Mouse (Mus musculus): Measurements from ENCODE around the gene Oasl2. TPM values are rescaled to one million over a fixed set of nuclear protein-coding genes. Genes with fewer than 3 reads are reported as not detected.
"Not testable (repeated sequence)": the region's sequence is repeated elsewhere in the genome, so short reads cannot be mapped to it uniquely, and the experiment has no call there.

Gene Oasl2
- 10 to 100 TPM in 1 of 2 experiments, 1 to 10 TPM in 1; 9.9 to 12.2 TPM for total RNA-seq (2021)
- long read RNA-seq, experiment 1, partial matches to known transcripts, result 0 of 4 reads
- long read RNA-seq, experiment 1, other reads (novel, unspliced or antisense), result 2 of 4 reads
- long read RNA-seq, experiment 2, transcript Oasl2-201 (6 exons, 3,123 nt), result major isoform, 6 of 12 reads
- long read RNA-seq, experiment 2, partial matches to known transcripts, result 0 of 12 reads
- long read RNA-seq, experiment 2, other reads (novel, unspliced or antisense), result 3 of 12 reads

DNA sequence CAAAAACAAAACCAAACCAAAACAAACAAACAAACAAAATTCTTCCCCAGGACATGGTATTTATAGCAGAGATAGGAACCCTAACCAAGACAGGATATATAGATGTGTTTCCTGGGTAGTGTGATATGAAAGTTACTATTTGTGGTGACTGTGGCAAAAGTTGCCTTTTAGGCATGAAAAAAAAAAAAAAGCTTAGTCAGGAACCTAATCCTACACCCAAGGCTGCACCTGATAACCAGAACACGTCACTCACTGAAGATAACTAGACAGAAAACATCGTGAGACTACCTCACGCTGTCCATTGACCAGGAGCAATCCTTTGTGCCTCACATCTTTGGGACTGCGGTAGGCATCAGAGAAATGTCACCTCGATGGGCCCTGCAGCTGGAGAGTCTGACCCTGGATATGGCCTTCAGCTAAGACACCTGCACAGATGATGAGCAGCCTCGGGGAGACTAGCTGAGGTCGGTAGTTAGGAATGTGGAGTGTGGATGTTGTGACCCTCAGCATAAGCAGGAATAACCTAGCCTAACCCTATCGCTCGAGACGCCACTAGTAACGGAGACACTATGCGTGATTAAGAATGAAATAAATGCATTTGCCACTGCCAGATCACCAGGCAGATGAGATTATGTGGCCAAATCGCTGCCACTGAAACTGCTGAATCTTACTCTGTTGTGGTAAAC, at the start of gene Oasl2:
Gene Oasl2, plus strand, starts transcription at position 249 of the 686 bp plus-strand sequence.
- DNase-seq (ENCODE audit: low spot score in 2 of 2), result no peak

DNA sequence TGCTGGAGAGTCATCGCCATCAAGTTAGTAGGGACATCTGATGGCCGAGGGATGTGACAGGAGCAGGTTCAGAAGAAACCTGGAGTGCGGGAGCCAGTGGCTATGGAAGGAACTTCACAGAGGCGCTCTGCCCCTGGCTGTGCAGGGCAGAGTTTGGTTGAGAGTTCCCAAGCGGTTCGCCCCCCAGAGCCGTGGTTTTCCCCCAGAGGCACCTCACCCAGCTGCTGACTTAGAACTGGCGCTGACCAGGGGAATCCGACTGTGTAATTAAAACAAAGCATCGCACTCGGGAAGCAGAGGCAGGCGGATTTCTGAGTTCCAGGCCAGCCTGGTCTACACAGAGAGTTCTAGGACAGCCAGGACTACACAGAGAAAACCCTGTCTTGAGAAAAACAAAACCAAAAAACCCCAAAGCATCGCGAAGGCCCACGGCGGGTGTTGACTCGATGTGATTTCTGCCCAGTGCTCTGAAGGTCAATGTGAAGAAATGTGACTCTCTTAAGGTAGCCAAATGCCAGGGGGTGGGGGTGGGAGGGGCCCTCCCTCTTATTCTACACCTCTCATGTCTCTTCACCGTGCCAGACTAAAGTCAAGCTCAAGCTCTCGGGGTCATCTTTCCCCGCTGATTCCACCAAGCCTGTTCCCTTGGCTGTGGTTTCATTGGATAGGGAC, 45.0 kb upstream of the Oasl2 start:
- no peak for DNase-seq (ENCODE audit: low spot score in 2 of 2)

DNA sequence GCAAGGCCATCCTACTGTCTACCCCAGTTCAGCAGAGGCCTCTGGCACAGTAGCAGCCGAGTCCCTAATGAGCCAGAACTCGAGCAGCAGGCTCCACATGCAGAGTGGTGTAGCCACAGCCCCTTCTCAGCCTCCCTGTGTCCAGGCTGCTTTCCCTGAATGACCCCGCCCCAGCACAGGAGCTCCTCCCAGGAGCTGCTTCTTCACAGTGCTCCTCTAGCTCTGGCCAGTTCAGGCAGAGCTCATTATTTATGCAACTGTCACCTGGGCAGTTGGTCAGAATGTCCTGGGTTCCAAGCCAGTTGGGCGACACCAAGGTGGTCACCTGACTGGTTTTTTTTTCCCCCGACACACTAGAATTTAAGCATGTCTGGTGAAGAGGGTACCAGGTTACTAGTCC, 43.4 kb upstream of the Oasl2 start, which contains the start of gene 4930519G04Rik:
Gene 4930519G04Rik, plus strand, starts transcription at position 301 of the 400 bp plus-strand sequence.
- not testable (repeated sequence) for DNase-seq (ENCODE audit: low spot score in 2 of 2)

DNA sequence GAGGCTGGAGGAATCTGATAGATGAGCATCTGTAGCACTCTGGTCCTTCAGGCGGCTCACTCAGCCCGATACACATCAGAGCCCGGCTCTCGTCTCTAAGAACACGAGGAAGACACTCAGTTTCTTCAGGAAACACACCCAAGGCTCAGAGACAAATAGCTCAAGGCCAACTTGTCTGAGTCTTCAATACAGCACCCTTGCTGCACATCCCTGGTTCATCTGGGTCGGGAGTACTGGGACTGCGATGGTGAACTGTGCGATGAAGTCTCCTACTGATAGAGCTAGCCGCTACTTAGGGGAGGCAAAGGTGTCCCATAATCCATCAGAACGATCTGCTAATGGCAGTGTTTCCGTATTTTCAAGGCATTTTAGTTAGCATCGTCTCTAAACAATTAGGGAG, 38.2 kb upstream of the Oasl2 start, which contains the start of gene Gm9936:
Gene Gm9936, minus strand, starts transcription at position 101 of the 400 bp plus-strand sequence.
- DNase-seq (ENCODE audit: low spot score in 2 of 2), result no peak

DNA sequence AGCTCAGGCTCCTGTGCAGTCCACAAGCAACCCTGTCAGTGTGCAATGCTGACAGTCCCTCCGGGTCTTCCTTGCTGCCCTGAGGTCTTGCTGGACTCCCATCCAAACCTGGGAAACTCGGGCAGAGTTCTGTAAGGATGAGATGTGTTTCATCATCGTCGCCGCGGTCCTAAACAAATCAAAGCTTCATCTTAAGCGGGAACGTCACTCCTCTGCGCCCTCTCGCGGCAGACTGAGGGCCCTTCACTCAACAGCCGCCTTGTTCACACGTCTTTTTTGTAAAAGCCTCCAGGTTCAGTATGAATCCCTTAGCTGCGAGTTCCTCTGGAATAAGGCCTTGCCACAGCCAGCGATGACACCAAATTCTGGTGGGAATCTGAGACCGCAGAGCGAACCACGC, 37.5 kb upstream of the Oasl2 start:
- DNase-seq (ENCODE audit: low spot score in 2 of 2), result peak; percentile 21 to 54

DNA sequence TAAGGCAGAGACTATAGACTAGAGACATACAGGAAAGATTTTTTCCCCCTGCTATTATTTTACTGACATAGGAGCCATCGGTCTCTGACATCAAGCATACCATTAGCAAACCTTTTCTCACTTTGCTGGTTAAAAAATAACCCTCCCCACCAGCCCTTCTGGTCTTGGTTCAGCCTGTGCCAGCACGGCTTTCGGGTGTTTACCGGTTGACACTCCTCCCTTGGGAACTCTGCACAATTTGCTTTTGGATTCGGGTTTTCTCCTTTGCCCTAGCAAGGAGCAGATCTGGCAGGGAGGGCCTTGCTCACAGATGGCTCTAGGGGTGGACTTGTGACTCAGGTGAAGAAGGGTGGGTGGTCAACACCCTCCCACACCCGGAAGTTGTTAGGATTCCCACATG, 35.0 kb upstream of the Oasl2 start:
- DNase-seq (ENCODE audit: low spot score in 2 of 2), result no peak

DNA sequence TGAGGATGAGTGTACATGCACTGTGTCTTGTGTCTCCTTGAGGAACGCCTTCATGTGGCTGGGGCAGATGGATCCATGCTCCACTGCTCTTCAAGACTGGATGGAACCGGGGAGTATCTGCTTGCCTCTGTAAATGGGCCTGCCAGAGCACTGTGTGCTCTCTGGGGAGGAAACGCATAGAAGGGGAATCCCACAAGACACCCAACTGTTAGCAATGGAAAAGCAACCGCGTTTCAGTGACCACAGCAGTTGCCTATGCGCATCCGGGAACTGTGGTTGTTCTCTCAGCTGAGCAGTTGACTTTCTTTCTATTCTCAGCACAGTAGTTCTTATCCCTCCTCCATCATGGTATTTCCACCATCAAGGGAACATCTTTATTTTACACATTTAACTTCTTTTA, 31.9 kb upstream of the Oasl2 start:
- DNase-seq (ENCODE audit: low spot score in 2 of 2), result no peak

DNA sequence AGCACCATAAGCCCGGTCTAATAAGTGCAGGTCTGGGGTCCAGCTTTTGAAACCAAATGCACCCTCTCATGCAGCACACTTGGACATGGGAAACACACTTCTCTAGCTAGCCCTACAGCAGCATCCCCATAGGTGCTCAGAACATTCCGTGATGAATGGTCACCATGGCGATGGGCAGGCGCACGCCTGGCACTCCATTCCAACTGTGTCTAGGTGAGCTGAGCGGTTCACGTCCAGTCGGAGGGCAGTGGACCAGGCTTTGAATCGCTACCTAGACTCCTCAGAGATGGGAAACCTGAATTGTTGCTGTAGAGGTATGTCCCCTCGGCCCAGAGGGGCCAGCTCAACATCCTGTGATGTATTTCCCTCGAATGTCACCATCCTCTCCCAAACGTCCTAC, 31.5 kb upstream of the Oasl2 start:
- DNase-seq (ENCODE audit: low spot score in 2 of 2), result no peak

DNA sequence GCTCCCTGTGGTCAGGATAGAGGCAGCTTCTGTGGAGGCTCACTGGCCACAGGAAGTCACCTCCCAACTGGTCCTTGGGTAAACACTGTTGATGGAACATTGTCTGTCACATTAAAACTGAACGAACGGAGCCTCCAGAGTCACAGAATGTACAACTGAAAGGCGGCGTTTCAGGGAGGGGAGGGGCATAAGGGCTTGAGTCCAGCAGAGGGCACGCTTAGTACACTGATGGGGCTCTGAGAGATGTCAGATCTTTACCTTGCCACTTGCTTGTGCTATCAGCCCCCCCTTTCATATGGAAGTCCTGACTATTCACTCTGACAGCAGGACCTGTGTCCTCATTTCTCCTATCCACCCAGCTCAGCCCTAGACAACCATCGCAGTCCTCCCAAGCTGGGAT, 20.9 kb upstream of the Oasl2 start:
- DNase-seq (ENCODE audit: low spot score in 2 of 2), result no peak

DNA sequence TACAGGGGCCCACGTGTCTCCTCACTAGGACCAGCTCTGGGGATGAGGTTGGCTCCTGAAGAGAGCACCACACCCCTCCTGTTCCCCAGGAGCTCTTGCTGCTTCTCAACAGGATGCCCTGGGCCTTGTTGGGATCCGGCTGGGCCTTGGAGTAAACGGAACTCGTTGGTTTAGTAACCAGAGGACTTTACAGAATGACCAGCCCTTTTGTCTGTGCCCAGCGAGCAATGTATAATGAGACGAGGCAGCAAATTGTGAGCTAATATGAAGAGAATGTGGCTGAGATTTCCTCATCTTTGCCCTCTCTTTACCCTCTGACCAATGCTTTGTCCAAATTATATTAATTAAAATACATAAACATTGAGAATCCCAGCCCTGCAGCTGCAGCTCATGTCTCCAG, 20.4 kb upstream of the Oasl2 start:
- no peak for DNase-seq (ENCODE audit: low spot score in 2 of 2)

DNA sequence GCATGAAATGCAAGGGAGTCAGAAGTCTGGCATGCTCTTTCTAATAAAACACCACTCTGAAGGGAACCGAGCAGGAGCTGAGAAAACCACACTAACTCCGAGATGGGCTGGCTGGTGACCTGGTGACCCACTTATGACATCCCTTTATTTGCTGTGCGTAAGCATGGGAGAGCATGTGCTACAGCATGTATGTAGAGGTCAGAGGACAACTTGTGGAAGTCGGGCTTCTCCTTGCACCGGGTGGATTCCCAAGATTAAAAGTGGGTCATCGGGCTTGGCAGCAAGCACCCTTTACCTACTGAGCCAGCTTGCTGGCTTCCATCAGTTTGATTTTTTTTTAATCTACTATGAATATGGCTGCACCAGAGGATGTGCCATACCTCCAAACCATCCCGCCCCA, 19.2 kb upstream of the Oasl2 start:
- DNase-seq (ENCODE audit: low spot score in 2 of 2), result no peak

DNA sequence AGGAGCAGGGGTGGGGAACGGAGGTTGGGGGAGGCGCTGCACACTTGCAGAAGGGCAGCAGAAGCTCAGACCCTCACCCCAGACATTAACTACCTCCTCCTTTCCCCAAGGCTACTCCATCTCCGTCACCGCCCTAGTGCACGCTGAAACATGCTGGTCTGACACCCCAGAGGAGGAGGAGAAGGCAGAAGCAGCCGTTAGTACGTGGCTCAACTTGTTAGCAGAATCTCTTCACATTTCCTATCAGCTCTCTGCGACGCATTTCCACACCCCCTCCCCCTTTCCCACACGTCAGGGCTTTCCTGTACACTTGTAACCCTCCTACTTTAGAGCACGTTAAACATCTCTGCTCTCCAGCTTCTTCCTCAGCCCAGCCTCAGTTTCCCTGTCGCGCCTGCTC, 17.3 kb upstream of the Oasl2 start:
- no peak for DNase-seq (ENCODE audit: low spot score in 2 of 2)

DNA sequence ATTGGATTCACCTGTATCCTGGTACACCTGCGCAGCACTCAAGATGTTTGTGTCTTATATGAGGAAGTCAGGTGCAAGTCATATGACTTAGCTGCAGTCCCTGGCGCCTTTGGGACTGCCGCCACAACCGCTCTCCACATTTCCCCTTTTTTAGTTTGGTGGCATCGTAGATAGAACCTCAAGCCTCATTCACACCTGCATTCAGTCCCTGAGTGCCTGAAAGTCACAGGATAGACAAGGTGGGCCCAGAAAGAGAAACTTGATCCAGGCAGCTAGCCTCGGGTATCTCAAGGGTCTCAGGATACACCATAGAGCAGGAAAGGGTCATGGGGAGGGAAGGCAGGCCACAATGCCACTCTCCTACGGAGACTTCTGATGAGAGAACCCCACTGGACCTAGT, 14.4 kb upstream of the Oasl2 start:
- not testable (repeated sequence) for DNase-seq (ENCODE audit: low spot score in 2 of 2)

DNA sequence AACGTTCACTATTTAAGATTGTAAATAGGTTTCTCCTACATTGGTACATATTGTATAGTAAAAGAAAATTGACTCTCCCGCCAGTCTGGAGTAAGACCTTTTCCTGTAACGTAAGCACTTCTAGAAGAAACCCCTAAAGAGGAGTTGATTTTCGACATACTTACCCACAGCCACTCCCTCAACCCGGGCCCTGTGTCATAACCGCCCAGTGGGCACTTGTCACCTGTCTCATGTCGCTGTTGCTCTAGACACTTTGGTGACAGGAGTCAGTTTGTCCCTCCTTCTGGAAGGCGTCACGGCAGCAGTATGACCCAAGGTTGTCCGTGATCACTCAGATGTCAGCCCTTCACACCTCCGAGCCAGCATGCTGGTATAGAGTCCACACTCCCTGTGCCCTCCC, 13.7 kb upstream of the Oasl2 start:
- no peak for DNase-seq (ENCODE audit: low spot score in 2 of 2)

DNA sequence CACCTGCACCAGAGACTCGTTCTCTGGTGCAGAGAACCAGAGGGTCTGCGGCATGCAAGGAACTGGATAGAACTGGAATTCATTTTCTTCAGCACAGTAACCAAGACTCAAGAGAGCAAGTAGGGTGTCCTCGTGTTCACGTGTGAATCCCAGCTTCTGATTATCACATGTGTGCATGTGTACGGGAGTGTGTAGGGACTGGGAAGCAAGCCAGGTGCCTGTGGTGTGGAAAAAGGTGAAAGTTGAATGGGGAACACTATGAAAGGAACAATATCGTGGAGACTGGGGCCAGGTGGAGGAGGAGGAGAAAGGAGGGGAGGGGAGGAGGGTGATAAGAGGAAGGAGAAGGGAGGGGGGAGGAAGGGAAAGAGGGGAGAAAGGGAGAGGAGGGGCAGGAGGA, 9.9 kb upstream of the Oasl2 start:
- DNase-seq (ENCODE audit: low spot score in 2 of 2), result no peak

DNA sequence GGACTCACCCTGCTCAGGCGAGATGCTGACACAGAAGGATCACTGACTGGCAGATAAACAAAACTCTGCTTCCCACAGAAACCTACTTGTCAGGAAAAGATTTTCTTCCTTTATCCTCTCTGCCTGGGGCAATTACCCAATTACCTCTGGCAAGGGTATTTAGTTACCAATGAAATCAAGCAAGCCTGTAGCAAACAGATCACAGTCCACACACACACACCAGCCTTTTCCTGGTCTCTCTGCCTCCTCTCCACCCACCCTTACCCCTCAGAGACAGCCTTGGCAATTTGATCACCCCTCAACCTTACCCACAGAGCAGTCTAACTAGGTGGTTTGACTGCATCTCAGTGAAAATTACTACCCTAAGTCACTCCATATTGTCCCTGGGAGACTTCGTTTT, 7.7 kb upstream of the Oasl2 start:
- no peak for DNase-seq (ENCODE audit: low spot score in 2 of 2)

DNA sequence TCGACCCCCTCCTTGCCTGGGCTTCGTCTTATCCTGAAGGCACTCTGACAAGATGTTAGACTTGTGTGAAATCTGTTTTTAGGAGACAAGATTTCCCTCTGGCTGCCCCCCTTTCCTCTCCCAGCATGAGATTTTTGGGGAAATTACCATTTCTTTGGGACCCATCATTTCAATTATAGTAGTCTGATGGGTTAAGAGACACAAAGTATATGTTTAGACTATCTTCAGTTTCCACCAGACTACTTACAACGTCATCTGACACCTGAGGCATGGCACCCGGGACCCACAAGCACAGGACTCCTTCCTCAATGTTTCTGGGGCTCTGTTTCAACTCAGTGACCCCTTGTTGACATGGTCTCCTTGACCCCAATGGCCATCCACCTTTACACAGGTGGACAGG, 1.2 kb upstream of the Oasl2 start:
- DNase-seq (ENCODE audit: low spot score in 2 of 2), result no peak

DNA sequence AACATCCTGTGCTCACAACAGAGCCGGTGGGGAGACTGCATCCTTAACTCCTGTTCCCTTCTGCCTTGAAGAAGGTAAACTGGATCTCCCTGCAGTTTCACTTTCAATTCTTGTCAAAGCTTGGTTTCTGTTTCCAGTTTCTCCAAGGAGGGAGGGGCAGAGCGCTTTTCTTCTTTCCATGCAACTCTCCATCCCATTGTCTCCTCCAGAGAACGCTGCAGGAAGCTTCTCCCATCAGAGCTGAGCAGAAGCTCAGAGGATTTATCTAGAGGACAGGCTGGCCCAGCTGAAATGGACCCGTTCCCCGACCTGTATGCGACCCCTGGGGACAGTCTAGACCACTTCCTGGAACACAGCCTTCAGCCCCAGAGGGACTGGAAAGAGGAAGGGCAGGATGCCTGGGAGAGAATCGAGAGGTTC, 648 bp downstream of the Oasl2 start:
- DNase-seq (ENCODE audit: low spot score in 2 of 2), result no peak

DNA sequence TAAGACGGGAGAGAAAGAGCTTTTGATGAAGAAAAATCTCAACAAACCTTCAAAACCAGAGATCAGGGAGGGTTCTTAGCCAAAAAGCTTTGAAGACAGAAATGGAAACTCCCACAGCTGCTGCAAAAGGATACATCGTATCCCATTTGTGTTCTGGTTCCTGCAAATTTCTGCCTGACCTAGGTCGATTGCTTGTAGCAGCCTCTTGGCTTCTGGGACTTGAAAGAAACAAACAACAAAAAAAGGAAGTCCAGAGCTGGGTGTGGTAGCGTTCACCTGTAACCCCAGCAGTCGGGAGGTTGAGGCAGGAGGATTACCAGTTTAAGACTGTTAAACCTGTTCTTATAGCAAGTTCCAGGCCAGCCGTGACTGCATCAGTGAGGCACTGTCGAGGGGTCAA, 2.1 kb downstream of the Oasl2 start:
- no peak for DNase-seq (ENCODE audit: low spot score in 2 of 2)

DNA sequence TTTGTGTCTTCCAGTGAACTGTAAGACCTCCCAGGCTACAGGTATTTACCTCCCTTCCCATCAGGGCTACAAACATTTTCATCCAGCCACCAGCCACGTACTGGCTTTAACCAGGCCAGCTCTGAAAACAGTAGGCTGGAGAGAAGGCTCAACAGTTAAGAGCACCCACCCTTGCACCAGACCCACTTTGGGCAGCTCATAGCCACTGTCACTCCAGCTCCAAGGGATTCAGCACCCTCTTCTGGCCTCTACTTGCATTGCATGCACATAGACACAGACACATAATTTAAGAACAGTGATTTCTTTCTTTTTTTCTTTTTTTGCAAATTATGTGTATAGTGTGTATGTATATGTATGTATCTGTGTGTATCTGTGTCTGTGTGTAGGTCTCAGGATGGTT, 5.7 kb downstream of the Oasl2 start:
- DNase-seq (ENCODE audit: low spot score in 2 of 2), result no peak

DNA sequence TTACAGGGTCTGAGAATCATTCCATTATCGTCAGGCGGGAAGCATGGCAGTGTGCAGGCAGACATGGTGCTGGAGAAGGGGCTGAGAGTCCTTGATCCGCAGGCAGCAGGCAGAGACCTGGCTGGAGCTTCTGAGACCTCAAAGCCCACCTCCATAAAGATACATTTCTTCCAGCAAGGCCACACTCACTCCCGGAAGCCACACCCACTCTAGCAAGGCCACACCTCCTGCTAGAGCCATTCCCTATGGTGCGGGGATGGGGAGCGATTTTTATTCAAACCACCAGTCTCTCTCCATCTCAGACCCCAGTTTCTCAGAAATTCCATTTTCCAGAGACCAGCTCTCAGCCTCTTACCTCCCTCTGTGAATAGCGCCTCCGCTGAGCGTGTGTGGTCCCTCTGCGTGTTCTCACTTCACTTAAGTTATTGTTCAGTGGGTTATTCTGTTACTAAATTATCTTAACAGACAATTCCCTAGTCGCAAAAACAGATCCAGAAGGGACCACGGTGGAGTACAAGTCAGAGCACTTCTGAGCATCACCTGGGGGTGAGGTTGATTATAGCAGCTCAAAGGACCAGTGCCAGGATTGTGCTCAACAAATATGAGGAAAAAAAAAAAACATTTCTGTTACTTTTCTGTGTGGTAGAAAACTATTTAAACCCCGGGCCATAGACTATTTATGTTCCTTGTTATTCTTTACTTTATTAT, 12.0 kb downstream of the Oasl2 start:
- no peak for DNase-seq (ENCODE audit: low spot score in 2 of 2)

DNA sequence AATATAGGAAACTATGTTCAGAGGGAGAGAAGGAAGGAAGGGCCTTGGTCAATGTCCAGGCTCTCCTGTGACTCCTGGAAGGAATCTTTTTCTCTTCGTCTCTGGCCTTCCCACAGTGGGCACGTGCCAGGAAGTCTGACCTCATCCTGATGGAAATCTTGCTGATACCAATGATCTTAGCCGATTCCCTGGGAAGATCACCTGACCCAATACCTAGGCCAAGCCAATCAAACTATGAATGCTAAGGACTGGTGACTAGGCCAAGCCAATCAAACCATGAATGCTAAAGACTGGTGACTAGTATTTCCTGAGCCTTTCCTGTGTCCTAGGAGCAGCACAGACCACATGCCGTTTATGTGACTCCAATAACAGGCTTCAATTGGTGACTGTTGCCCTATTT, 16.9 kb downstream of the Oasl2 start:
- DNase-seq (ENCODE audit: low spot score in 2 of 2), result no peak

All from adrenal gland, postnatal 4 days (tissue).